Mouse (Mus musculus) G1E (cell line): ENCODE data around the gene Gsdma3. TPM values are rescaled to one million over a fixed set of nuclear protein-coding genes. Genes with fewer than 3 reads are reported as not detected.

Experiments used
- ATAC-seq: 2 replicates; pipeline ENCODE4 v1.8.0; 2016; ENCODE audit warnings: mild to moderate bottlenecking; ENCODE audit not compliant: insufficient number of reproducible peaks, poor library complexity, low FRiP score, severe bottlenecking; ENCODE audit errors: extremely low read depth
- DNase-seq: peaks from one replicate; pipeline ENCODE4 v3.0.0; 2012; ENCODE audit warnings: low spot score
- H3K27me3 ChIP-seq: 2 replicates; pipeline ENCODE4 v1.6.1; 2012; ENCODE audit warnings: mild to moderate bottlenecking, low read length, inconsistent platforms; ENCODE audit not compliant: insufficient read depth
- H3K36me3 ChIP-seq: replicated peaks from 2 replicates; pipeline ENCODE3; 2012; ENCODE audit warnings: mild to moderate bottlenecking, inconsistent platforms
- H3K4me1 ChIP-seq: 2 replicates; pipeline ENCODE4 v1.6.1; 2012; ENCODE audit warnings: low read depth, low read length, inconsistent platforms, mixed read lengths; ENCODE audit not compliant: insufficient read depth
- H3K4me3 ChIP-seq: 2 replicates; pipeline ENCODE4 v1.5.1; 2012; ENCODE audit warnings: low read depth, mild to moderate bottlenecking, inconsistent platforms, low read length, moderate library complexity, mixed read lengths
- H3K9me3 ChIP-seq: replicated peaks from 2 replicates; pipeline ENCODE4 v1.6.1; 2012; ENCODE audit warnings: inconsistent platforms
- CTCF ChIP-seq: IDR thresholded peaks from 2 replicates; pipeline ENCODE4 v1.5.1; 2012; ENCODE audit warnings: low read depth, low read length, inconsistent platforms, mixed read lengths
- GATA1 ChIP-seq: IDR thresholded peaks from 2 replicates; pipeline ENCODE4 v1.6.1; 2012; ENCODE audit warnings: borderline replicate concordance, low read length, inconsistent platforms, mixed read lengths
- GATA2 ChIP-seq: IDR thresholded peaks from 2 replicates; pipeline ENCODE4 v1.6.1; 2012; ENCODE audit warnings: low read depth, low read length, inconsistent platforms, borderline replicate concordance
- POLR2AphosphoS5 ChIP-seq: IDR thresholded peaks from 2 replicates; pipeline ENCODE4 v1.6.1; 2012; ENCODE audit warnings: low read depth, low read length, inconsistent platforms; ENCODE audit not compliant: insufficient replicate concordance
- TAL1 ChIP-seq: conservative IDR thresholded peaks from 2 replicates; pipeline ENCODE4 v1.6.1; 2012; ENCODE audit warnings: low read depth, low read length, inconsistent platforms, mixed read lengths
- polyA plus RNA-seq: library from polyadenylated mRNA; stranded (reverse); fragments of >175 nt; gene quantifications from 2 replicates; pipeline ENCODE4 v1.2.3, GENCODE M21; 2012
- total RNA-seq, 2 experiments: library from RNA; stranded (forward) in 1 of 2; stranded (reverse) in 1 of 2; fragments of 200-1000 nt in 1 of 2; fragments of >200 nt in 1 of 2; fragmentation: Nextera tagmentation in 1 of 2; gene quantifications; 2 replicates each; pipeline ENCODE4 v1.2.3; 2014 to 2017

Gene Gsdma3
- total and polyA plus RNA-seq, 3 experiments = not detected

- Histone ChIP-seq H3K9me3 (no peaks in the 10 kb centered on the region), H3K4me3 (no peak overlapping the region), H3K4me1 (peaks cover 64% of the 10 kb centered on the region), H3K36me3 (no peaks in the 10 kb centered on the region), H3K27me3 (peaks cover 21% of the 10 kb centered on the region)
- ATAC-seq (no peak), DNase-seq (no peak)
- TF ChIP-seq POLR2AphosphoS5 = no peak
- no peak for TF ChIP-seq CTCF
Observed at GRCm38 (mm10) chr11:98595021-98595420, 31.1 kb upstream of the Gsdma3 start.

GRCm38 (mm10) chr11:98595473-98595872 lies 30.7 kb upstream of the Gsdma3 start:
- H3K9me3 ChIP-seq = no peaks in the 10 kb centered on the region
- DNase-seq = no peak
- no peak overlapping the region for H3K4me3 ChIP-seq
- TF ChIP-seq TAL1 = no peak
- TF ChIP-seq CTCF = no peak
- no peak for TF ChIP-seq GATA1
- TF ChIP-seq GATA2 = no peak
- TF ChIP-seq POLR2AphosphoS5 = no peak
- ATAC-seq = no peak
- H3K27me3 ChIP-seq = peaks cover 25% of the 10 kb centered on the region
- peaks cover 63% of the 10 kb centered on the region for H3K4me1 ChIP-seq
- H3K36me3 ChIP-seq = no peaks in the 10 kb centered on the region

GRCm38 (mm10) chr11:98595955-98596354 lies 30.2 kb upstream of the Gsdma3 start:
- Histone ChIP-seq H3K36me3 (no peaks in the 10 kb centered on the region), H3K9me3 (no peaks in the 10 kb centered on the region), H3K27me3 (peaks cover 30% of the 10 kb centered on the region), H3K4me3 (no peak overlapping the region), H3K4me1 (peaks cover 60% of the 10 kb centered on the region)
- DNase-seq (no peak), ATAC-seq (no peak)
- TF ChIP-seq GATA1 = no peak
- no peak for TF ChIP-seq GATA2
- no peak for TF ChIP-seq CTCF
- no peak for TF ChIP-seq TAL1
- TF ChIP-seq POLR2AphosphoS5 = no peak

- Histone ChIP-seq H3K36me3 (no peaks in the 10 kb centered on the region), H3K4me1 (peaks cover 56% of the 10 kb centered on the region), H3K9me3 (no peaks in the 10 kb centered on the region), H3K4me3 (no peak overlapping the region), H3K27me3 (peaks cover 41% of the 10 kb centered on the region)
- TF ChIP-seq GATA2 = no peak
- no peak for TF ChIP-seq POLR2AphosphoS5
- peak; percentile 75 for TF ChIP-seq CTCF
- no peak for TF ChIP-seq TAL1
- no peak for TF ChIP-seq GATA1
- ATAC-seq (no peak), DNase-seq (peak; percentile 57)
Observed at GRCm38 (mm10) chr11:98597363-98597762, 28.8 kb upstream of the Gsdma3 start.

GRCm38 (mm10) chr11:98597991-98598390 lies 28.2 kb upstream of the Gsdma3 start, which contains the start of gene Lrrc3c:
Gene Lrrc3c, plus strand, starts transcription at chr11:98598291.
- Histone ChIP-seq H3K9me3 (no peaks in the 10 kb centered on the region), H3K27me3 (peaks cover 46% of the 10 kb centered on the region), H3K4me1 (peaks cover 54% of the 10 kb centered on the region), H3K4me3 (no peak within 1 kb of the TSS), H3K36me3 (no peaks in the 10 kb centered on the region)
- ATAC-seq (no peak), DNase-seq (no peak)
- TF ChIP-seq CTCF (no peak), TAL1 (no peak)

GRCm38 (mm10) chr11:98598851-98599290 lies 27.3 kb upstream of the Gsdma3 start:
- Histone ChIP-seq H3K4me3 (no peak overlapping the region), H3K9me3 (no peaks in the 10 kb centered on the region), H3K27me3 (peaks cover 52% of the 10 kb centered on the region), H3K4me1 (peaks cover 50% of the 10 kb centered on the region), H3K36me3 (no peaks in the 10 kb centered on the region)
- DNase-seq (no peak), ATAC-seq (no peak)
- TF ChIP-seq CTCF (no peak), TAL1 (no peak), GATA2 (no peak), GATA1 (no peak), POLR2AphosphoS5 (no peak)

GRCm38 (mm10) chr11:98599291-98599690 lies 26.9 kb upstream of the Gsdma3 start:
- no peak for ATAC-seq
- no peak for TF ChIP-seq TAL1
- TF ChIP-seq POLR2AphosphoS5 = no peak
- no peak for TF ChIP-seq CTCF
- no peak for TF ChIP-seq GATA2
- no peak for TF ChIP-seq GATA1
- no peaks in the 10 kb centered on the region for H3K36me3 ChIP-seq
- H3K27me3 ChIP-seq = peaks cover 52% of the 10 kb centered on the region
- no peak for DNase-seq
- peaks cover 48% of the 10 kb centered on the region for H3K4me1 ChIP-seq
- no peaks in the 10 kb centered on the region for H3K9me3 ChIP-seq
- no peak overlapping the region; the same call in 1 of the 2 replicates for H3K4me3 ChIP-seq
